Mouse (Mus musculus) forebrain, embryonic 14.5 days (tissue): ENCODE results near the gene Cdh4. TPM values are rescaled to one million over a fixed set of nuclear protein-coding genes. Genes with fewer than 3 reads are reported as not detected.
A peak's percentile ranks its signal among the peaks of the same experiment; 100 is the strongest.

Experiments used
- ATAC-seq: fragments of 200-750 bp; cut with Nextera tagmentation; 2 replicates; pipeline ENCODE4 v1.8.0; 2017; ENCODE audit warnings: mild to moderate bottlenecking, moderate library complexity
- DNase-seq: peaks from one replicate; pipeline ENCODE4 v3.0.0-alpha.2; 2015; ENCODE audit warnings: low spot score
- H3K27ac ChIP-seq: fragments of 300-500 bp; sonication (generic); 2 replicates; pipeline ENCODE4 v1.5.1; 2014; ENCODE audit warnings: low read depth, mild to moderate bottlenecking, control low read depth, low read length, moderate library complexity
- H3K27me3 ChIP-seq: fragments of 300-500 bp; sonication (generic); replicated peaks from 2 replicates; pipeline ENCODE4 v1.6.1; 2014; ENCODE audit warnings: low read length, control low read depth, mixed read lengths; ENCODE audit not compliant: control insufficient read depth, insufficient read depth
- H3K36me3 ChIP-seq: fragments of 300-500 bp; sonication (generic); 2 replicates; pipeline ENCODE4 v1.6.1; 2014; ENCODE audit warnings: low read length, control low read depth; ENCODE audit not compliant: control insufficient read depth, insufficient read depth
- H3K4me1 ChIP-seq: fragments of 300-500 bp; sonication (generic); 2 replicates; pipeline ENCODE4 v1.6.1; 2014; ENCODE audit warnings: antibody characterized with exemption, low read length, control low read depth; ENCODE audit not compliant: control insufficient read depth, insufficient read depth
- H3K4me2 ChIP-seq: fragments of 300-500 bp; sonication (generic); 2 replicates; pipeline ENCODE4 v1.6.1; 2014; ENCODE audit warnings: mild to moderate bottlenecking, control low read depth, low read length
- H3K4me3 ChIP-seq: fragments of 300-500 bp; sonication (generic); 2 replicates; pipeline ENCODE4 v1.5.1; 2014; ENCODE audit warnings: low read depth, low read length, control low read depth
- H3K9ac ChIP-seq: fragments of 300-500 bp; sonication (generic); 2 replicates; pipeline ENCODE4 v1.6.1; 2014; ENCODE audit warnings: mild to moderate bottlenecking, low read length, control low read depth, moderate library complexity
- H3K9me3 ChIP-seq: fragments of 300-500 bp; sonication (generic); replicated peaks from 2 replicates; pipeline ENCODE4 v1.6.1; 2016; ENCODE audit warnings: low read length, control low read depth, mixed read lengths; ENCODE audit not compliant: control insufficient read depth
- WGBS: fragments of 180-500 bp; shearing (Covaris S2); extraction: QIAGEN DNeasy Blood & Tissue Kit; methylation state at CpG from one replicate; pipeline ENCODE4 v1.1.7; 2014; 5-methylcytosine and 5-hydroxymethylcytosine counted together
- polyA plus RNA-seq: library from polyadenylated mRNA; unstranded; fragments of >200 nt; fragmentation: Nextera tagmentation; extraction: Ambion mirVana; gene quantifications from 2 replicates; pipeline ENCODE4 v1.2.1, GENCODE M21; 2014

The Cdh4 gene
- polyA plus RNA-seq, 1 experiment from 2014 or later, result 35.0 TPM

GRCm38 (mm10) chr2:179481363-179481762 is 39.1 kb downstream of the Cdh4 start:
- Histone ChIP-seq H3K4me3 (no peak overlapping the region), H3K9ac (no peak overlapping the region), H3K27me3 (no peaks in the 10 kb centered on the region), H3K4me2 (0 out of 2 replicates have a peak overlapping the region, but pooled peaks have one; percentile 4), H3K36me3 (no peaks in the 10 kb centered on the region), H3K4me1 (peaks cover 17% of the 10 kb centered on the region; the same call in 1 of the 2 replicates), H3K27ac (peak overlapping the region; percentile 64; the same call in 1 of the 2 replicates), H3K9me3 (no peaks in the 10 kb centered on the region)
- WGBS, result 38% methylated on average over 10 of the region's 10 CpGs
- peak; percentile 62 for ATAC-seq
- peak; percentile 68 for DNase-seq

- peak; percentile 80 for DNase-seq
- H3K9me3 ChIP-seq, result no peaks in the 10 kb centered on the region
- H3K4me2 ChIP-seq, result no peak overlapping the region; the same call in 1 of the 2 replicates
- peak; percentile 67 for ATAC-seq
- no peak overlapping the region for H3K4me3 ChIP-seq
- no peak overlapping the region for H3K27ac ChIP-seq
- WGBS, result 42% methylated on average over 21 of the region's 21 CpGs
- peaks cover 10% of the 10 kb centered on the region for H3K4me1 ChIP-seq
- no peak overlapping the region for H3K9ac ChIP-seq
- H3K27me3 ChIP-seq, result no peaks in the 10 kb centered on the region
- no peaks in the 10 kb centered on the region for H3K36me3 ChIP-seq
These were observed 46.4 kb downstream of the Cdh4 start for GRCm38 (mm10) chr2:179488526-179489139.

DNA sequence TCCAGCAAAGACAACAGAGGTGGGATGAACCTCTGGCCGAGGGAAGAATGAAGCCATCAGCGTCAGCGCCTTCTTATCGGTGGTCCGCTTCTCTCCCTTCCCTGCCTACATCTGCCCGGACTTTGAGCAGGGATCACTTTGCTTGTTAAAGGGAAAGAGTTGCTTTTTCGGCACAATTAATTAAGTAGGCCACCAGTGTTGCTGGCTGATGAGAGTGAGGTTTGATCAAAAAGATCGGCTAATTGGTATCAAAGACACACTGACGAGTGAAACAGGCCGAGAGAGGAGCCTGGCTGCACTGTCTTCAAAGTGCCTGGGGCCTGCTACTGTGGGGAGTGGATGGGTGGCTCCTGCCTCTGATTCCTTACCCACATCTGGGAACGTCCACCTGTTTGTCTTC is 49.7 kb downstream of the Cdh4 start:
- DNase-seq (peak; percentile 37), ATAC-seq (no peak)
- H3K27ac ChIP-seq, result no peak overlapping the region
- H3K9ac ChIP-seq, result no peak overlapping the region
- H3K27me3 ChIP-seq, result no peaks in the 10 kb centered on the region
- H3K4me3 ChIP-seq, result no peak overlapping the region
- H3K9me3 ChIP-seq, result no peaks in the 10 kb centered on the region
- H3K4me2 ChIP-seq, result no peak overlapping the region
- H3K36me3 ChIP-seq, result no peaks in the 10 kb centered on the region
- H3K4me1 ChIP-seq, result peaks cover 14% of the 10 kb centered on the region
- 17% methylated on average over 11 of the region's 11 CpGs for WGBS

DNA sequence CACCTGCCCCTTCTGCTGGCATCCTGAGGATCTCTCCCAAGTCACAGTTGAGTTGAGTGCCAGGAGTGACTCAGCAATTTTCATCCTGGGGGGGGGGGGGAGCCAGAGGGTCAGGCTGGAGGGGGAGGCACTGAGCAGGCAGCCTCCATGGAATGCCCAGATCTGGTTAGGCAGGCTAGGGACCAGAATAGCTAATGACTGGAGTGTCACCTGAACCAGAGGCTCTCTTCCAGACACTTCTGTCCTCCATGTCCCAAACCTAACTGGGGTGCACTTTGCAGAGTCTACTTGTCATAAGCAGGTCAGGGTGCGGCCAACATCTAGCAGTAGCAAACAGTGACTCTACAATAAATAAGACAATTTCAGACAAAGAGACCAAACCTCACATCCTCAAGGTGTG is 52.0 kb downstream of the Cdh4 start:
- Histone ChIP-seq H3K4me3 (no peak overlapping the region), H3K36me3 (no peaks in the 10 kb centered on the region), H3K27ac (no peak overlapping the region), H3K9me3 (no peaks in the 10 kb centered on the region), H3K27me3 (no peaks in the 10 kb centered on the region), H3K9ac (no peak overlapping the region), H3K4me2 (no peak overlapping the region), H3K4me1 (peaks cover 7% of the 10 kb centered on the region; the same call in 1 of the 2 replicates)
- 96% methylated on average over 1 of the region's 1 CpGs for WGBS
- DNase-seq (no peak), ATAC-seq (no peak)

GRCm38 (mm10) chr2:179510439-179510838 is 68.2 kb downstream of the Cdh4 start:
- no peak overlapping the region for H3K4me2 ChIP-seq
- no peak overlapping the region for H3K4me3 ChIP-seq
- WGBS, result 72% methylated on average over 16 of the region's 16 CpGs
- H3K4me1 ChIP-seq, result no peaks in the 10 kb centered on the region
- H3K9me3 ChIP-seq, result no peaks in the 10 kb centered on the region
- H3K27me3 ChIP-seq, result no peaks in the 10 kb centered on the region
- no peak overlapping the region for H3K27ac ChIP-seq
- H3K9ac ChIP-seq, result no peak overlapping the region
- no peak for DNase-seq
- no peaks in the 10 kb centered on the region for H3K36me3 ChIP-seq
- peak; percentile 50; the same call in 1 of the 2 replicates for ATAC-seq

- no peak overlapping the region for H3K27ac ChIP-seq
- no peaks in the 10 kb centered on the region for H3K36me3 ChIP-seq
- H3K4me3 ChIP-seq, result no peak overlapping the region
- H3K9ac ChIP-seq, result no peak overlapping the region
- WGBS, result 94% methylated on average over 9 of the region's 9 CpGs
- H3K4me1 ChIP-seq, result peaks cover 24% of the 10 kb centered on the region
- no peak overlapping the region for H3K4me2 ChIP-seq
- ATAC-seq, result no peak
- no peaks in the 10 kb centered on the region for H3K9me3 ChIP-seq
- H3K27me3 ChIP-seq, result no peaks in the 10 kb centered on the region
- no peak for DNase-seq
These were observed 74.3 kb downstream of the Cdh4 start for GRCm38 (mm10) chr2:179516559-179516958.

GRCm38 (mm10) chr2:179518456-179519032 is 76.3 kb downstream of the Cdh4 start:
- Histone ChIP-seq H3K4me2 (peak overlapping the region; percentile 0; the same call in 1 of the 2 replicates), H3K36me3 (no peaks in the 10 kb centered on the region), H3K27ac (no peak overlapping the region), H3K4me3 (no peak overlapping the region), H3K9ac (no peak overlapping the region), H3K27me3 (no peaks in the 10 kb centered on the region), H3K9me3 (no peaks in the 10 kb centered on the region), H3K4me1 (peaks cover 37% of the 10 kb centered on the region)
- DNase-seq (peak; percentile 65), ATAC-seq (peak; percentile 66)
- 1% methylated on average over 13 of the region's 14 CpGs for WGBS

DNA sequence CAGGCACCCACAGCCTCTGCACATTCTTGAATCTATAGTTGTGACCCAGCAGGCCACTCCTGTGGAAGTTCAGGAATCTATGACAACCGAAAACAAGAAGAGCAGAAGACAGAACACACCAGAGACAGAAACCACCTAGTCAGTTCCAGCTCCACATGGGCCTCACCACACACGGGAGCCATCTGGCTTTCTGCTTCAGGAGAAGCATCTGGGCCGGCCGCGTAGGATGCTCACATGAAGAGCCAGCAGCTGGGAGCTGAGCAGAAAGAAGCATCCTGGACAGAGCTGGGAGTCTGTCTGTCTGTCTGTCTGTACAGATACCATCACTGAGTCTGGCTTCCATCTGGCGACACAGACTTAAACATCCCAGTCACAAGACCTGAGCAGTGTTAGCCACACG is 76.9 kb downstream of the Cdh4 start:
- no peak overlapping the region for H3K4me3 ChIP-seq
- H3K36me3 ChIP-seq, result no peaks in the 10 kb centered on the region
- H3K27me3 ChIP-seq, result no peaks in the 10 kb centered on the region
- H3K4me1 ChIP-seq, result peaks cover 37% of the 10 kb centered on the region
- no peak for ATAC-seq
- no peak for DNase-seq
- no peak overlapping the region for H3K4me2 ChIP-seq
- no peak overlapping the region for H3K9ac ChIP-seq
- no peak overlapping the region for H3K27ac ChIP-seq
- 84% methylated on average over 7 of the region's 7 CpGs for WGBS
- no peaks in the 10 kb centered on the region for H3K9me3 ChIP-seq

DNA sequence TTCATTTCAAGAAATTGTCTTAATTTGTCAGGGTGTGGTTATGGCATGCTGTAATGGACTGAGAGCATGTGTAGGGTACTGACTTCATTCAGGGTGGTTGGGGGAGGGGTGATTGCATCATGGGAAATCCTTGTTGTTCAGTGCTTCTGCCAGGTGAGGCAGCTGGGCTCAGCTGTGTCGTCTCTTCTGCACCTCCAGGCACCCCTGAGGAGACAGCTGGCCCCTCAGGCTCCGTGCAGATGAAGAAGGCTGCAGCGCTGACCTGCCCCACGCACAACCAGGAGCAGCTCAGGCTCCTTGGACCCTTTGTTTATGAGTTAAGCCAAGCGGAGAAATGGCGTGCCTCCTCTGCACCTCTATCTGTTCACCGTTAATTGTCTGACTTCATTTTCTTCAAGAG is 77.7 kb downstream of the Cdh4 start:
- H3K9ac ChIP-seq, result no peak overlapping the region
- H3K4me2 ChIP-seq, result no peak overlapping the region
- peaks cover 37% of the 10 kb centered on the region for H3K4me1 ChIP-seq
- no peak overlapping the region for H3K27ac ChIP-seq
- no peak overlapping the region for H3K4me3 ChIP-seq
- H3K27me3 ChIP-seq, result no peaks in the 10 kb centered on the region
- H3K36me3 ChIP-seq, result no peaks in the 10 kb centered on the region
- DNase-seq (no peak), ATAC-seq (no peak)
- no peaks in the 10 kb centered on the region for H3K9me3 ChIP-seq
- WGBS, result 14% methylated on average over 7 of the region's 7 CpGs
